Comparison of ENCODE assay signal across 15 mouse cellular contexts in the genomic region with DNA sequence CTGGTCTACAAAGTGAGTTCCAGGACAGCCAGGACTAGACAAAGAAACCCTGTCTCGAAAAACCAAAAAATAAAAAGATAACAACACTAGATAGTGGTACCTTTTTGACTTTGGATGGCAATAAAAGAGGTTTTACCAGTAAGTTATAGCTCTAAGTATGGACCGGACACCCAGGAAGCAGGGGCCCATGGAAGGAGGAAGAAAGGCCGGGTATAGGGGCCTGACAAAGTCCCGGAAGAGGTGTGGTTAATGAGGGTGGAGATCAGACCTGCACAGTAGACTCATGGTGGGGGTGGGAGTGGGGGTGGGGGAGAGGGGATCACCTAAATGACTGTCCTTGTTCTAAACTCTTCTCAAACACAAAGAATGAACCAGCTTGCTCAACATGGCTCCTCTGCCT. TPM values are rescaled to one million over a fixed set of nuclear protein-coding genes. Genes with fewer than 3 reads are reported as not detected.
A peak's percentile ranks its signal among the peaks of the same experiment; 100 is the strongest.
DNase-seq lines count a peak whose midpoint lies in the region; ATAC-seq and TF ChIP-seq lines count a peak whose summit lies in the region.
"Had no signal": no experiment of that assay in that cellular context is flagged by ENCODE, and none has a peak within 500 bp of the region (broad histone marks: within the 10 kb centered on the region; RNA-seq: fewer than 3 reads in every experiment).

No protein-coding gene starts in this region.

- no peak for TF ChIP-seq CTCF in lung, embryonic 14.5 days (IDR thresholded peaks at IDR 0.05; ENCODE audit: low read depth)
- TF ChIP-seq CTCF in G1E (IDR thresholded peaks at IDR 0.05; ENCODE audit: low read depth, low read length), result no peak

- no peak for DNase-seq in lung, embryonic 14.5 days
- DNase-seq in lung, postnatal 14 days, result no peak
- DNase-seq in G1E (ENCODE audit: low spot score), result no peak
- no peak for DNase-seq in heart, postnatal 25 days (ENCODE audit: low spot score)
- no peak for DNase-seq in lung, postnatal 10 days
- DNase-seq: cerebellum, adult 11-12 months; gastrocnemius, adult 2 months; heart, adult 2 months; kidney, adult 9 months had no signal

- H3K4me2 ChIP-seq in lung, embryonic 14.5 days, result no peak overlapping the region
- no peak overlapping the region for H3K4me2 ChIP-seq in forebrain, embryonic 13.5 days
- peak overlapping the region; percentile 68 for H3K4me2 ChIP-seq in liver, embryonic 15.5 days
- H3K4me2 ChIP-seq: limb, embryonic 15.5 days had no signal

- 0 out of 2 replicates have a peak overlapping the region, but pooled peaks have one; percentile 43 for H3K27ac ChIP-seq in lung, embryonic 14.5 days (ENCODE audit: low read depth)
- peak overlapping the region; percentile 94; the same call in 1 of the 2 replicates for H3K27ac ChIP-seq in forebrain, embryonic 13.5 days
- peak overlapping the region; percentile 15 for H3K27ac ChIP-seq in liver, embryonic 15.5 days (replicated peaks)
- H3K27ac ChIP-seq: gastrocnemius, adult 2 months; heart, adult 2 months; limb, embryonic 15.5 days had no signal

- no peaks in the 10 kb centered on the region for H3K27me3 ChIP-seq in lung, embryonic 14.5 days (ENCODE audit: insufficient read depth, low read length)
- no peaks in the 10 kb centered on the region for H3K27me3 ChIP-seq in G1E (ENCODE audit: insufficient read depth, low read length)
- H3K27me3 ChIP-seq in forebrain, embryonic 13.5 days, result no peaks in the 10 kb centered on the region
- H3K27me3 ChIP-seq in liver, embryonic 15.5 days, result no peaks in the 10 kb centered on the region
- H3K27me3 ChIP-seq: embryonic facial prominence, embryonic 13.5 days; limb, embryonic 15.5 days; neural tube, embryonic 15.5 days had no signal

- no peaks in the 10 kb centered on the region for H3K36me3 ChIP-seq in lung, embryonic 14.5 days (ENCODE audit: insufficient read depth)
- H3K36me3 ChIP-seq in G1E (replicated peaks), result peaks cover 24% of the 10 kb centered on the region
- no peaks in the 10 kb centered on the region for H3K36me3 ChIP-seq in forebrain, embryonic 13.5 days (ENCODE audit: poor library complexity, severe bottlenecking)
- H3K36me3 ChIP-seq in liver, embryonic 15.5 days (replicated peaks), result no peaks in the 10 kb centered on the region
- H3K36me3 ChIP-seq: embryonic facial prominence, embryonic 13.5 days; limb, embryonic 15.5 days; neural tube, embryonic 15.5 days had no signal

- ATAC-seq in lung, embryonic 14.5 days (ENCODE audit: insufficient read depth), result no peak
- no peak for ATAC-seq in G1E (ENCODE audit: extremely low read depth, insufficient number of reproducible peaks, low FRiP score, poor library complexity, severe bottlenecking)
- ATAC-seq in forebrain, embryonic 13.5 days, result no peak
- ATAC-seq in liver, embryonic 15.5 days (ENCODE audit: insufficient read depth), result no peak
- ATAC-seq: CD4-positive, CD25-positive, alpha-beta regulatory T cell, adult 4 months had no signal

- H3K9ac ChIP-seq in lung, embryonic 14.5 days, result no peak overlapping the region
- no peak overlapping the region for H3K9ac ChIP-seq in forebrain, embryonic 13.5 days
- no peak overlapping the region for H3K9ac ChIP-seq in liver, embryonic 15.5 days
- H3K9ac ChIP-seq: embryonic facial prominence, embryonic 13.5 days; limb, embryonic 15.5 days; neural tube, embryonic 15.5 days had no signal

- intact Hi-C loops in heart, postnatal 25 days (cut with DNase I), result loop anchor here (2.0 kb wide), 2 partner anchors 13 to 71 kb away; no protein-coding TSS in a partner anchor

- H3K9me3 ChIP-seq in lung, embryonic 14.5 days (ENCODE audit: low read depth, low read length), result no peaks in the 10 kb centered on the region
- no peaks in the 10 kb centered on the region for H3K9me3 ChIP-seq in G1E (replicated peaks)
- H3K9me3 ChIP-seq in forebrain, embryonic 13.5 days (replicated peaks), result no peaks in the 10 kb centered on the region
- no peaks in the 10 kb centered on the region for H3K9me3 ChIP-seq in liver, embryonic 15.5 days (replicated peaks)
- H3K9me3 ChIP-seq: embryonic facial prominence, embryonic 13.5 days; limb, embryonic 15.5 days; neural tube, embryonic 15.5 days had no signal

- H3K4me1 ChIP-seq in lung, embryonic 14.5 days (ENCODE audit: insufficient read depth), result peaks cover 45% of the 10 kb centered on the region
- H3K4me1 ChIP-seq in G1E (ENCODE audit: insufficient read depth, low read depth, low read length), result peaks cover 89% of the 10 kb centered on the region
- peaks cover 48% of the 10 kb centered on the region for H3K4me1 ChIP-seq in forebrain, embryonic 13.5 days
- peaks cover 99% of the 10 kb centered on the region for H3K4me1 ChIP-seq in liver, embryonic 15.5 days (replicated peaks)

- no peak overlapping the region for H3K4me3 ChIP-seq in lung, embryonic 14.5 days (ENCODE audit: low read depth, low read length)
- peak overlapping the region; percentile 13; the same call in 1 of the 2 replicates for H3K4me3 ChIP-seq in G1E (ENCODE audit: low read depth, low read length)
- H3K4me3 ChIP-seq in forebrain, embryonic 13.5 days, result no peak overlapping the region
- no peak overlapping the region for H3K4me3 ChIP-seq in liver, embryonic 15.5 days (replicated peaks)
- H3K4me3 ChIP-seq: embryonic facial prominence, embryonic 13.5 days; gastrocnemius, adult 2 months; heart, adult 2 months; limb, embryonic 15.5 days; neural tube, embryonic 15.5 days had no signal

- WGBS in lung, embryonic 14.5 days, result 87% methylated on average over 4 of the region's 4 CpGs
- WGBS in forebrain, embryonic 13.5 days, result 75% methylated on average over 4 of the region's 4 CpGs
- WGBS in liver, embryonic 15.5 days (ENCODE audit: insufficient replicate concordance), result 13% methylated on average over 4 of the region's 4 CpGs

RNA-seq across cellular contexts. Expression of a gene that starts 58.4 kb away (rescaled TPM):
- 16.2 and 17.3 TPM in 2 replicates for polyA plus RNA-seq in lung, embryonic 14.5 days (2014; fragmentation: Nextera tagmentation; extraction: Ambion mirVana)
- 53.5 and 54.8 TPM in 2 replicates for total RNA-seq in G1E (2014; fragmentation: Nextera tagmentation)
- 27.9 and 31.5 TPM in 2 replicates for total RNA-seq in G1E (2017)
- 9.9 and 10.1 TPM in 2 replicates for polyA plus RNA-seq in G1E (2012)
- polyA plus RNA-seq in forebrain, embryonic 13.5 days (2015; fragmentation: Nextera tagmentation; extraction: Ambion mirVana), result 35.6 and 36.1 TPM in 2 replicates
- 7.0 and 7.3 TPM in 2 replicates for polyA plus RNA-seq in liver, embryonic 15.5 days (2015; fragmentation: Nextera tagmentation; extraction: Ambion mirVana)
- total RNA-seq in heart, postnatal 25 days (2021), result 10 to 100 TPM; 65.1 to 72.6 TPM

Comparison
In these comparisons a context has a peak if more than half of its experiments do, and no peak if none do; other contexts are left out.
1. H3K27ac ChIP-seq: peak in every context shown above with its lines; median percentile 94 in forebrain, embryonic 13.5 days; 43 in lung, embryonic 14.5 days; 15 in liver, embryonic 15.5 days.